Mouse (Mus musculus): ENCODE measurements around the gene Zmiz1.

DNA sequence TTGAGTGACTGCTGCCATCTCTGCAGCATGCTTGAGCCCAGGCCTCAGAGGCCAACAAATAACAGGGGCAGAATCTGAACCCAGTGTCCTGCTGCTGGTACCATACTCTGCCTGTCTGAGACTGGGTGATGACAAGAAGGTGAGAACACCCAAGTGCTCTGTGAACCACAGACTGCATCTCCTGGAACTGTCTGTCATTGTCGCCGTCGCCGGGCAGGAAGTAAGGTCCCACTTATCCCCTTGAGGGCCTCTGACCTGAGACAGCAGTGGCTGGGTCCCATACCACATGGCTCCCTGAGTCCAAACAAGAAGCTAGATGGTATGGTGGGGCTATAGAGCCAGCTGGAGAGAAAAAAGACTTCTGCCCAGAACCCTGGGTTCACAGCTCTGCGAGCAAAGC is 100.9 kb downstream of the Zmiz1 start:
- TF ChIP-seq CTCF (IDR thresholded peaks at IDR 0.05; ENCODE audit: low read depth, low read length) = no peak
- no peak for TF ChIP-seq POLR2A (IDR thresholded peaks at IDR 0.05; ENCODE audit: borderline replicate concordance, low read depth, low read length)

All from bone marrow macrophage, adult 2 months (primary cell).